Mouse (Mus musculus): ENCODE measurements around the gene Trp53tg5.

GRCm38 (mm10) chr2:164513389-164513788 lies 39.9 kb upstream of the Trp53tg5 start:
- TF ChIP-seq GATA1 (IDR thresholded peaks at IDR 0.05; ENCODE audit: borderline replicate concordance, low read length) (no peak), FLI1 (IDR thresholded peaks at IDR 0.05; ENCODE audit: low read length) (no peak)

Measured in megakaryocyte, embryonic 14.5 days (primary cell).